Comparison of ENCODE assay signal across 8 mouse cellular contexts in the genomic region with DNA sequence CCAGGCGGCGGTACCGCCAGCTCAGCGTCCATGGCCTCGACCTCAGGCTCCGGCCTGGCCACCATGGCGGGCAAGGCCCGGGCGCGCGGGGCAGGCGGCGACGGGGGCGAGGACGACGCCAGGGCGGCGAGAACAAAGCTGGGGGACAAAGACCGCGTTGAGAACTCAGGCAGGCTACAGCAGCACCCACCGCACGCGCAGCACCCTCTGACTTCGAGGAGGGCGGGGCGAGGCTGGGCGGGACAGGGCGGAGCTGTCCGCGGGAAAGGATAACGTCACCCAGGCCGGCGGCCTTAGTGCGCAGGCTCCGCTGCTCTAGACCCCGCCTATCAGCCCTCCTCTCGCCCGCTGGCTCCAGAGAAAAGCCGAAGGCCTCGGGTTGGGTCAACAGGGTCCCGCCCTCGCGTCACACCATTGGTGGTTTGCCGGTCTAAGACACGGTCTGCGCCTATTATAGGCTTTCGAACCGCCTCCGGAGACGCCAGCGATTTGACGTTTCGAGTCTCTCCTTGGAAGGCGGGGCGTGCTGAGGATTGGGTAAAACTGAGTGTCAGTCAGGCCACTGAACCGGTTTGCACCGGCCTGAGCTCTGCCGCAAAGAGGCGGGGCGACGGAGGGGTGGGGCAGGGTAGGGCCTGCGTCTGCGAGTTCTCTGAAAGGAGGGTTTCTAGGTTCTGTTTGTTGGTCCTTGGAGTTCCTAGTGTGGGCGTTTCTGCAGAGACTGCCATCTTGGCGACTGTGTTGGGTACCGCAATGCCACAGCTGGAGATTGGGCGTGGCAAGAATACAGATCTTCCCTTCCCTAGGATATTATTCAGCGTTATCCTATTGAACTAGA. TPM values are rescaled to one million over a fixed set of nuclear protein-coding genes. Genes with fewer than 3 reads are reported as not detected.
DNase-seq lines count a peak whose midpoint lies in the region; ATAC-seq and TF ChIP-seq lines count a peak whose summit lies in the region.

A gene (minus strand): TSS at position 235 of the 838 bp plus-strand sequence.

- H3K9me3 ChIP-seq in megakaryocyte, embryonic 14.5 days: no peaks in the 10 kb centered on the region

- peak within 1 kb of the TSS; percentile 99 for H3K27ac ChIP-seq in cortical plate, adult 2 months (ENCODE audit: insufficient read depth, low read length)

- H3K4me1 ChIP-seq in cortical plate, adult 2 months (ENCODE audit: control insufficient read depth, insufficient read depth, low read length): peaks cover 7% of the 10 kb centered on the region
- H3K4me1 ChIP-seq in megakaryocyte, embryonic 14.5 days: peaks cover 40% of the 10 kb centered on the region

- H3K27me3 ChIP-seq in megakaryocyte, embryonic 14.5 days (replicated peaks): no peaks in the 10 kb centered on the region

- TF ChIP-seq CTCF in cortical plate, adult 2 months (IDR thresholded peaks at IDR 0.05; ENCODE audit: extremely low read depth, insufficient read depth, low read length): no peak

- H3K4me3 ChIP-seq in cortical plate, adult 2 months (ENCODE audit: insufficient read depth, low read length): peak within 1 kb of the TSS; percentile 100
- peak within 1 kb of the TSS; percentile 92 for H3K4me3 ChIP-seq in megakaryocyte, embryonic 14.5 days (replicated peaks)

- peak; percentile 97 for TF ChIP-seq POLR2A in cortical plate, adult 2 months (IDR thresholded peaks at IDR 0.05; ENCODE audit: extremely low read depth, insufficient read depth, low read length)

- peak; percentile 99 for DNase-seq in gastrocnemius, adult 8-10 months (ENCODE audit: low spot score in 2 of 2)
- DNase-seq in hindlimb bud, embryonic 11.5 days (ENCODE audit: extremely low spot score, low read depth, low spot score): peak; percentile 98
- peak; percentile 98 to 100 for DNase-seq in left cerebral cortex, adult 8-10 months (ENCODE audit: low spot score in 2 of 2)
- peak; percentile 100 for DNase-seq in right cerebral cortex, postnatal 10 days (ENCODE audit: low spot score in 2 of 2)
- peak; percentile 96 for DNase-seq in urinary bladder, postnatal 25 days (ENCODE audit: low spot score)

- ATAC-seq in activated CD4-positive, CD25-positive, alpha-beta regulatory T cell, adult 4 months: peak; percentile 93

- peaks cover 4% of the 10 kb centered on the region for H3K36me3 ChIP-seq in megakaryocyte, embryonic 14.5 days (replicated peaks; ENCODE audit: low read length)

RNA-seq across cellular contexts. Expression of the gene that starts here (rescaled TPM):
- 10 to 100 TPM; 11.4 to 12.5 TPM for polyA plus RNA-seq in activated CD4-positive, CD25-positive, alpha-beta regulatory T cell, adult 4 months (2017; shearing (Covaris generic))
- 152 and 154 TPM in 2 replicates for polyA plus RNA-seq in cortical plate, adult 2 months (2012; rRNA removed)
- total RNA-seq in gastrocnemius, adult 8-10 months (2022): 10 to 100 TPM; 13.3 to 16.1 (median 15.7) TPM
- 100 to 1,000 TPM; 202 to 230 (median 218) TPM for total RNA-seq in left cerebral cortex, adult 8-10 months (2022)
- 6.4 and 11.4 TPM in 2 replicates for polyA plus RNA-seq in megakaryocyte, embryonic 14.5 days (2012; ENCODE audit: insufficient read depth, low replicate concordance)

Comparison
In these comparisons a context has a peak if more than half of its experiments do, and no peak if none do; other contexts are left out.
1. Peak in every context shown above with its lines: DNase-seq, ATAC-seq, H3K4me3 ChIP-seq and H3K27ac ChIP-seq.
2. RNA of the gene that starts here (total RNA-seq): 202 to 230 TPM in left cerebral cortex, adult 8-10 months; 13.3 to 16.1 TPM in gastrocnemius, adult 8-10 months; every median in the first group is over 10 times any median in the second.
3. RNA of the gene that starts here (polyA plus RNA-seq): 152 to 154 TPM in cortical plate, adult 2 months; 11.4 to 12.5 TPM in activated CD4-positive, CD25-positive, alpha-beta regulatory T cell, adult 4 months and 6.4 to 11.4 TPM in megakaryocyte, embryonic 14.5 days; every median in the first group is over 10 times any median in the second.